Mouse (Mus musculus) spleen, embryonic (tissue): ENCODE results near the gene Cfhr1.

ENCODE experiments used
- CTCF ChIA-PET: fragments of 350-600 bp; sonication (Branson Sonifier 250); formaldehyde crosslinking; loops from one replicate; lab custom pipeline; 2022; lab: Charles Lee

Cfhr1 gene

DNA sequence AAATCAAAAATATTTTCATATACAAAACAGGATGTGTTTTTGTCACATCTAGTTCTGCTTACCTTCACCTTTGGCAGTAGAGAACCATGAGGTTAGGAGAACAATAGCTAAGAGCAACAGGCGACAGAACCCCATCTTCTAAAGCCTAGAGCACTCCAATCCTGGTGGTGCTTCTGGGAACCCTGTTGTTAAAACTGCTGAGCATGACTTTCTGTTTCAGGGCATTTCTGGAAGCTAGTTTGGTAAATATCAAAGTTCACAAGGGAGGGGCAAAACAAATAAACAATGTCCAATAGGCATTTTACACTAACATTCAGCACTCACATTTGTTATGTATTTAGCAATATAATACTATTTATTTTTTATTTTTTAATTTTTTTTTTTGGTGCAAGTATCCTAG lies at the start of gene Cfhr1:
Gene Cfhr1, minus strand, starts transcription at position 249 of the 400 bp plus-strand sequence.
- CTCF ChIA-PET = no interaction called here

DNA sequence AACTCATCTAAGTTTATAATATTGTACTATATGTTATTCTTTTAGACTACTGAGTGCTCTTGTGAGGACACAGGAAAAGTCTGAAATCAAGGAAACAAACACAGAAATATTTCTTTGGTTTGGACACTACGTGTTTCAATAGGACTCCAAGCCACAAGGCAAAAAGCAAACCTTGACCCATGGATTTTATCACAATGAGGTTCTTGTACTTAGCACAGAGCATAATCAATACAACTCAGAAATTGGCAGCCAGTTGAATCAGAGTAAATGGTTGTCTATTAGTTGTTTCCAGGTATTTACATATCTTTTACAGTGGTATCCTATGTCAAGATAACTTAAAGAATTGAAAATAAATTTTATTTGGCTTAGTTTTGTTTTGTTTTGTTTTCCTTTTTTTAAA lies 8.8 kb downstream of the Cfhr1 start:
- CTCF ChIA-PET = no interaction called here

DNA sequence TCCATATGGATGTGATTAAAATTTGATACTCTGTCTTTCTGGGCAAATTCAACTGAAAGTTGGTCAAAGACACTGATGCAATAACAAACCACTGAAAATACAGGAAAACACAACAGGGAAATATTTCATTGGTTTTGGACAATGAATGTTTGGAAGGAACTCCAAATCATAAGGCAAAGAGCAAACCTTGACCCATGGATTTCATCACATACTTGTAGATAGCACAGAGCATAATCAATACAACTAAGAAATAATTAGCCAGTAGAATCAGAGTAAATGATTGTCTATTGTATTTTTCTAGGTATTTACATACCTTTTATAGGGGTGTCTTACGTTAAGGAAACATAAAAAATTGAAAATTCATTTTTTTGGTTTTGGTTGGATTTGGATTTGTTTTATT lies 11.5 kb downstream of the Cfhr1 start:
- CTCF ChIA-PET = no interaction called here

DNA sequence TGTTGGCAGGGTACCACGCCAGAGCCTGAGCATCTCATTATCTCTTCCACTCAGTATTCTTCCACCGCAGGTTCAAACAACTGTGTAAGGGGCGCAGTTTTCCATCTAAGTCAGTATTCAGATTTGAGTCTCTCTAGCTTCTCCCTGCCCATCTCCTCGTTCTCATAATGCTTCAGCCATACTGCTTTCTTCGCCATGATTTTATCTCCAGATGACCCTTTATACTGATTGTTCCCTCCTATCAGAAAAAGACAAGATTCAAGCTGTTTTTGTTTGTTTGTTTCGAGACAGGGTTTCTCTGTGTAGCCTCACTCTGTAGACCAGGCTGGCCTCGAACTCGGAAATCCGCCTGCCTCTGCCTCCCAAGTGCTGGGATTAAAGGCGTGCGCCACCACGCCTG lies 45.5 kb downstream of the Cfhr1 start:
- CTCF ChIA-PET = no interaction called here

DNA sequence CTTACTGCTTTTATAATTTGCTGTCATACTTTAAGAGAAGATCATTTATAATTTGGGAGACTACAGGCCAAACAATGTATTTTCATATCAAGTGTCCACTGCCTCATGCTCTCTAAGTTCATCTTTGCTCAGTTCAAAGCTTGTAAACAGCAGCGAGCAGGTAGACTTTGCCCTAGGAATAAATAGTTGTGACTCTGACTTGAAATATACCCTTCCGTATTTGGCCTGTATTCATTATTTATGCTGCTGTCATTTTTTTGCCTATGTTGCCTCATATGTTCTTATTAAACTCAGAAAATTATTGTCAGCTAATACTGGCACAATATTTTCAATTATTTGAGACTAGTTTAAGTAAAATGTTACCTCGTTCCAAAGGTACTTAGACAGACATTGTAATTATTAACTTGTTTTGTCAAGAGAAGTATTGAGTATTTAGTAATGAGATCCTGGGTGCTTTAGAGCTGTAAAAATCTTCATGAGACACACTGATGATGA lies 58.8 kb downstream of the Cfhr1 start, which contains the start of gene F13b:
Gene F13b, plus strand, starts transcription at position 445 of the 495 bp plus-strand sequence.
- CTCF ChIA-PET = no interaction called here

DNA sequence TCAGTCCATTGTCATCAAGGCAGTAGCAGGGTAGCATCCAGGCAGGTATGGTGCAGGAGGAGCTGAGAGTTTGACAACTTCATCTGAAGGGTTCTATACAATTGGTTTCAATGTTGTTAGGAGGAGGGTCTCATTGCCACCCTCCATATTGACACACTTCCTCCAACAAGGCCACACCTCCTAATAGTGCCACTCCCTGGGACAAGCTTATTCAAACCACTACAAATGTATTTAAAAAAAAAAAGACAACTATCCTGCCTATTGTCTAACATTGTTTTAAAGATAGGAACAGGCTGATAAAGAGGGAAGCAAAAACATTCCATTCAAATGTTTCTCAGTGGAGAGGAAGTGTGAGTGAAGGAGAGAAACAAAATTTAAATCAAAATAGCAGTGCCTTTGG lies 60.3 kb downstream of the Cfhr1 start:
- CTCF ChIA-PET = no interaction called here
